Mouse (Mus musculus) megakaryocyte, embryonic 14.5 days (primary cell): ENCODE measurements at regions not wholly inside any gene's neighbourhood (a gene's known extent, or its start where the extent isn't known, plus 50 kb on each side); places are given as distances from the start of the nearest gene placed in this dataset.

ENCODE experiments used
- FLI1 ChIP-seq: IDR thresholded peaks from 2 replicates; pipeline ENCODE4 v1.6.1; 2012; ENCODE audit warnings: low read length, inconsistent platforms, mixed read lengths
- GATA1 ChIP-seq: IDR thresholded peaks from 3 replicates; pipeline ENCODE4 v1.6.1; 2012; ENCODE audit warnings: mixed read lengths, low read length, inconsistent platforms, borderline replicate concordance

GRCm38 (mm10) chr4:153547111-153547510 is 64.5 kb upstream of the Ajap1 start:
- TF ChIP-seq GATA1 (no peak), FLI1 (no peak)
